Mouse (Mus musculus) small intestine, adult 2 months (tissue): ENCODE data around the gene Havcr1. TPM values are rescaled to one million over a fixed set of nuclear protein-coding genes. Genes with fewer than 3 reads are reported as not detected.
"Not testable (repeated sequence)": the region's sequence is repeated elsewhere in the genome, so short reads cannot be mapped to it uniquely, and the experiment has no call there.

Experiments
- H3K27ac ChIP-seq: fragments of 200-500 bp; 2 replicates; pipeline ENCODE4 v1.5.1; 2012; ENCODE audit warnings: low read depth, low read length, control low read depth, inconsistent platforms; ENCODE audit not compliant: insufficient read depth
- H3K27me3 ChIP-seq: fragments of 200-500 bp; 2 replicates; pipeline ENCODE4 v1.6.1; 2012; ENCODE audit warnings: mild to moderate bottlenecking, moderate library complexity, low read length, inconsistent platforms; ENCODE audit not compliant: control insufficient read depth, insufficient read depth
- H3K36me3 ChIP-seq: fragments of 200-500 bp; 2 replicates; pipeline ENCODE4 v1.6.1; 2012; ENCODE audit warnings: mild to moderate bottlenecking, low read length, control low read depth, inconsistent platforms; ENCODE audit not compliant: control insufficient read depth, insufficient read depth
- H3K4me1 ChIP-seq: fragments of 200-500 bp; 2 replicates; pipeline ENCODE4 v1.6.1; 2012; ENCODE audit warnings: low read length, inconsistent platforms, mixed read lengths; ENCODE audit not compliant: control insufficient read depth, insufficient read depth, insufficient read length
- H3K4me3 ChIP-seq: fragments of 200-500 bp; 2 replicates; pipeline ENCODE4 v1.5.1; 2012; ENCODE audit warnings: low read depth, mild to moderate bottlenecking, control low read depth, inconsistent platforms, low read length, moderate library complexity
- CTCF ChIP-seq: fragments of 200-500 bp; IDR thresholded peaks from 2 replicates; pipeline ENCODE4 v1.5.1; 2012; ENCODE audit warnings: low read depth, mild to moderate bottlenecking, control low read depth, inconsistent platforms, low read length, moderate library complexity, mixed read lengths; ENCODE audit not compliant: insufficient replicate concordance, insufficient read length; ENCODE audit errors: extremely low read depth
- POLR2A ChIP-seq: fragments of 200-500 bp; IDR thresholded peaks from 2 replicates; pipeline ENCODE4 v1.6.1; 2012; ENCODE audit warnings: low read depth, mild to moderate bottlenecking, control low read depth, inconsistent platforms, low read length, moderate library complexity
- WGBS: fragments of 180-500 bp; shearing (Covaris S2); methylation state at CpG from one replicate; pipeline ENCODE4 v1.1.7; 2018; 5-methylcytosine and 5-hydroxymethylcytosine counted together
- polyA plus RNA-seq: library from polyadenylated mRNA; depleted of rRNA; stranded (reverse); fragments of >200 nt; gene quantifications from 2 replicates; pipeline ENCODE4 v1.2.3, GENCODE M21; 2012; rRNA removed

Gene Havcr1
- 0.05 and 0.10 TPM in 2 replicates for polyA plus RNA-seq

GRCm38 (mm10) chr11:46735076-46735475 lies at the start of gene Havcr1:
TSS of gene Havcr1 (plus strand) at chr11:46735080.
- H3K27ac ChIP-seq, H3K4me3 ChIP-seq, H3K27me3 ChIP-seq, H3K36me3 ChIP-seq, H3K4me1 ChIP-seq: not testable (repeated sequence)
- 80% methylated on average over 1 of the region's 1 CpGs for WGBS

DNA sequence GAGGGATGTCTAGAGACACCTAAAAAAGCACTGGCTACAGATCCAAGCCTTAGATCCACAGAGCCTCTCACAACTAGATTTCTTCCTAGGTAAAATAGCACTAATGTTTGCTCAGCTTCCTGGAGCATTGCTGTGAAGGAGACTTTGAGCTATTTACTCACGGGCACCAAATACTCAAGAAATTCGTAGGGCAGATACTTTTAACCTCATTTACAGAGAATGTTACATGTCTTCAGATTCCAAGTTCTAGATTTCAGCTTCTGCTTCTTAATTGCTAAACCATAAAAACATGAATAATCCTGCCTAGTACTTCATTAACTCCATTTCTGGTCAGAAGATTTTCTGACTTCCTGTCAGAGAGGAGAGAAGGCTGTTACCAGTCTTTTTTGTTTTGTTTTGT lies 44.7 kb upstream of the Havcr1 start:
- no peaks in the 10 kb centered on the region for H3K27me3 ChIP-seq
- H3K36me3 ChIP-seq, result no peaks in the 10 kb centered on the region
- TF ChIP-seq POLR2A (no peak), CTCF (no peak)
- no peaks in the 10 kb centered on the region for H3K4me1 ChIP-seq
- no peak overlapping the region for H3K27ac ChIP-seq
- 45% methylated on average over 2 of the region's 2 CpGs for WGBS
- H3K4me3 ChIP-seq, result no peak overlapping the region

GRCm38 (mm10) chr11:46695849-46696248 lies 39.0 kb upstream of the Havcr1 start:
- not testable (repeated sequence) for H3K4me3 ChIP-seq, H3K27ac ChIP-seq, H3K36me3 ChIP-seq, H3K27me3 ChIP-seq, H3K4me1 ChIP-seq
- WGBS, result 64% methylated on average over 2 of the region's 2 CpGs

DNA sequence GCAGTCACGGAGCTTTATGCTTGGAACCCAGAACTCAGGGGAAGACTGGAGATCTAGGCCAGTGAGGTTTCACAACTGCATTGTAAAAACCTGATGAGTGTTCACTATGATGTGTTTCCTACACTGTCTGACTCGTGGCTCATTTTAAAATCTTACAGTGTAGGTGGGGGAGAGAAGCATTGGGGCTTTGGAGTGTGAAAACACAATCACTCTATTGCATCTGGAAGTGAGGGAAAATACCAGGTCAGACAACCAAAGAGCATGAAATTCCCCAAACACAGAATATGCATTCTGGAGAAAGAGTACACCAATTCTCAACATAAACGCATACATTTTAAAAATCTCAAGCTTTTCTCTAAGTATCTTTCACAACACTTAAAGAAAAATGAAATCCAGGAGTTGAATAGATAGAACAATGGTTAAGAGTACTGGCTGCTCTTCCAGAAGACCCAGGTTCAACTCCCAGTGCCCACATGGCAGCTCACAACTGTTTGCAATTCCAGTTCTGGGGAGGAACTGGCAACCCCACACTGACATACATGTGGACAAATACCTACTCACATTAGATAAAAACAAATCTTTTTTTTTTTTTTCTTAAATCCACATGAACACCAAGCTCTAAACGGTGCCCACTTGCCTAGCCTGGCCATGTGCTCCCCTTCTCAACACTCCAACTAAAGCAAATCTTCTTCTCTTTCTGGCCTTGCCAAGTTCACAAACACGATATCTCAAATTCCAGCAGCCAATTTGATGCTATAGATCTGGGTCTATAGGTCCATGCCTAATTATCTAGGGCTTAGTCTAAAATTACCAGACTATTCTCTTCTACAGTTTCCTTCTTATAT lies 37.2 kb upstream of the Havcr1 start:
- TF ChIP-seq CTCF, result no peak
- no peak for TF ChIP-seq POLR2A
- Histone ChIP-seq H3K4me1 (no peaks in the 10 kb centered on the region), H3K36me3 (no peaks in the 10 kb centered on the region), H3K27me3 (no peaks in the 10 kb centered on the region), H3K27ac (no peak overlapping the region), H3K4me3 (no peak overlapping the region)
- WGBS, result 74% methylated on average over 5 of the region's 5 CpGs

- H3K27me3 ChIP-seq, result no peaks in the 10 kb centered on the region
- H3K27ac ChIP-seq, result no peak overlapping the region
- no peaks in the 10 kb centered on the region for H3K36me3 ChIP-seq
- TF ChIP-seq CTCF, result no peak
- no peak for TF ChIP-seq POLR2A
- H3K4me3 ChIP-seq, result no peak overlapping the region
- no peaks in the 10 kb centered on the region for H3K4me1 ChIP-seq
- 78% methylated on average over 6 of the region's 6 CpGs for WGBS
Measured at GRCm38 (mm10) chr11:46698278-46698655, 36.6 kb upstream of the Havcr1 start.

DNA sequence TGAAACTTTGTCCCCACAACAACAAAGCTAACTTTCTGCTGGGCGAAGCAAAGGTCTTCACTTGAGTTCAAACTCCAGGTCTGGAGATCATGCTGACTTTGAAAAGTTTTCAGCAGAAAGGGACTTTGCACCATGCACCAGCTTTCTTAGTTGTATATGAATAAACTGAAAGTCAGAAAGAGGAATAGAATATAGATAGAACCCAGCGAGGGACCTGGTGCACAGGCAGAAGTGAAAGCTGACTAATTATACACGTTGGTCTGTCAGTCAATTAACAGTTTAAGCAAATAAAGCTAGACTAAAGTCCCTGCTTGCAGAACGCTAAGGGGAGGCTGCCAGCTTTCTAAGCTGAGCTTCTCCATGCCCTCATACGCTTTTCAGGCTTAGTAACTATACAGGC lies 36.0 kb upstream of the Havcr1 start:
- H3K27ac ChIP-seq, result no peak overlapping the region
- H3K4me1 ChIP-seq, result no peaks in the 10 kb centered on the region
- H3K4me3 ChIP-seq, result no peak overlapping the region
- TF ChIP-seq POLR2A, result no peak
- TF ChIP-seq CTCF, result no peak
- H3K36me3 ChIP-seq, result no peaks in the 10 kb centered on the region
- WGBS, result 33% methylated on average over 5 of the region's 5 CpGs
- H3K27me3 ChIP-seq, result no peaks in the 10 kb centered on the region

DNA sequence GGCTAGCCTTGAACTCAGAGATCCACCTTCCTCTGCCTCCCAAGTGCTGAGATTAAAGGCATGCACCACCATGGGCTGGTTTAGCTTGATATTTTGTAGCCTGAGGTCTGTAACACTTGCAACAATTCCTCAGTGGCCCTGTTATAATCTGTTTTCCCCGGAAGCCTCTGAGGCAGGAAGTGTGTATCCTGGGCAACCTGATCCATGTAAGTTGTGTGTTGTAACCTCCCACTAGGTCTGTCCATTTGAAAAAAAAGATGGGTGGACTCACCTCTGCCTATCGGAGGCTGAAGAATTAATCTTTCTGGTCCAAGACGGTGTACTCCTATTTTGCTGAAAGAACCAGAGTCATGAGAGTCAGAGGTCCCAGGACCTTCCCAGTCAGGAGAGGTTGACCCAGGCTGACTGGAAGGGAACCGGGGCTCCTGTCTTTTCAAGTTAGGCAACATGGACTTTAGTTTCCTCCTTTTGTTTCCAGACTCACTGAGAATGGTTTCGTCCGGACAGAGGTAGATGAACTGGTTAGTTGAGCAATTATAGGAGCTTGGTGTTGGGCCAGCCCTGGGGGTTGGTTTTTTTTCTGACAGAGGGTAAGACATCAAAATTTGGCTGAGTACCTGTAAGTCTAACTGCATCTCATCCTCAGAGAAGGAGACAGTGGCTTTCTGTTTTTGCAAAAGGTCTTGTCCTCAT lies 28.1 kb upstream of the Havcr1 start, which contains the start of gene Timd2:
TSS of gene Timd2 (minus strand) at position 398 of the 693 bp plus-strand sequence.
- H3K4me1 ChIP-seq, result no peaks in the 10 kb centered on the region
- TF ChIP-seq CTCF (no peak), POLR2A (no peak)
- no peak within 1 kb of the TSS for H3K27ac ChIP-seq
- 70% methylated on average over 6 of the region's 6 CpGs for WGBS
- no peaks in the 10 kb centered on the region for H3K36me3 ChIP-seq
- no peaks in the 10 kb centered on the region for H3K27me3 ChIP-seq
- H3K4me3 ChIP-seq, result no peak within 1 kb of the TSS
